Mouse (Mus musculus): Measurements from ENCODE around the gene Ppme1. TPM values are rescaled to one million over a fixed set of nuclear protein-coding genes. Genes with fewer than 3 reads are reported as not detected.

Ppme1 gene
- polyA plus RNA-seq (2017; shearing (Covaris generic)) = 31.9 TPM

GRCm38 (mm10) chr7:100371495-100372451, at the start of gene Ppme1, which contains the start of gene C2cd3:
Gene Ppme1, minus strand, starts transcription at chr7:100372307.
Gene C2cd3, plus strand, starts transcription at chr7:100372233.

DNA sequence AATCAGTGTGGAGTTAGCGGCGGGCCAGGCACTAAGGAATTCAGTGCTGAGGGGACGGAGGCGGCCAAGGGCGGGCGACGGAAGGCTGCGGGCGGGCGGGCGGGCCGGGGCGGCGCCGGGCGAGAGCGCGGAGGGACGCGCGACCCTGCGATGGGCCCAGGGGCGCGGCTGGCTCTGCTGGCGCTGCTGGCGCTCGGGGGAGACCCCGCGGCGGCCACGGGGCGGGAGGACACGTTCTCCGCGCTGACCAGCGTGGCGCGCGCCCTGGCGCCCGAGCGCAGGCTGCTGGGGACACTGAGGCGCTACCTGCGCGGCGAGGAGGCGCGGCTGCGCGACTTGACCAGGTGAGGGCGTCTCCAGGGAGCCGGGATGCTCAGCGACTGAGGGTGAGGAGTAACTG, 86.7 kb downstream of the Ppme1 start, which contains the start of gene P4ha3:
TSS of gene P4ha3 (plus strand) at position 138 of the 400 bp plus-strand sequence.

Other genes with a start within 250 kb of the Ppme1 start
- gene Lipt2, start 213.0 kb downstream of the Ppme1 start, polyA plus RNA-seq (2017; shearing (Covaris generic)) = not detected
- gene Kcne3, start 195.8 kb downstream of the Ppme1 start, polyA plus RNA-seq (2017; shearing (Covaris generic)) = not detected
- 4.0 TPM for gene Pgm2l1, start 144.9 kb downstream of the Ppme1 start, polyA plus RNA-seq (2017; shearing (Covaris generic))
- gene P4ha3, start 86.8 kb downstream of the Ppme1 start, polyA plus RNA-seq (2017; shearing (Covaris generic)) = not detected
- gene C2cd3, start 74 bp downstream of the Ppme1 start, polyA plus RNA-seq (2017; shearing (Covaris generic)) = 68.6 TPM
- gene Ucp3, start 100.7 kb upstream of the Ppme1 start, polyA plus RNA-seq (2017; shearing (Covaris generic)) = 0.13 TPM
- gene Ucp2, start 121.0 kb upstream of the Ppme1 start, polyA plus RNA-seq (2017; shearing (Covaris generic)) = 1,740 TPM
- 18.3 TPM for gene Dnajb13, start 142.7 kb upstream of the Ppme1 start, polyA plus RNA-seq (2017; shearing (Covaris generic))
- gene Coa4, start 164.8 kb upstream of the Ppme1 start, polyA plus RNA-seq (2017; shearing (Covaris generic)) = 22.4 TPM
- 10.1 TPM for gene Rab6a, start 235.1 kb upstream of the Ppme1 start, polyA plus RNA-seq (2017; shearing (Covaris generic))
- gene Mrpl48, start 236.0 kb upstream of the Ppme1 start, polyA plus RNA-seq (2017; shearing (Covaris generic)) = 50.8 TPM